15 mouse cellular contexts compared by ENCODE assay signal in the genomic region with DNA sequence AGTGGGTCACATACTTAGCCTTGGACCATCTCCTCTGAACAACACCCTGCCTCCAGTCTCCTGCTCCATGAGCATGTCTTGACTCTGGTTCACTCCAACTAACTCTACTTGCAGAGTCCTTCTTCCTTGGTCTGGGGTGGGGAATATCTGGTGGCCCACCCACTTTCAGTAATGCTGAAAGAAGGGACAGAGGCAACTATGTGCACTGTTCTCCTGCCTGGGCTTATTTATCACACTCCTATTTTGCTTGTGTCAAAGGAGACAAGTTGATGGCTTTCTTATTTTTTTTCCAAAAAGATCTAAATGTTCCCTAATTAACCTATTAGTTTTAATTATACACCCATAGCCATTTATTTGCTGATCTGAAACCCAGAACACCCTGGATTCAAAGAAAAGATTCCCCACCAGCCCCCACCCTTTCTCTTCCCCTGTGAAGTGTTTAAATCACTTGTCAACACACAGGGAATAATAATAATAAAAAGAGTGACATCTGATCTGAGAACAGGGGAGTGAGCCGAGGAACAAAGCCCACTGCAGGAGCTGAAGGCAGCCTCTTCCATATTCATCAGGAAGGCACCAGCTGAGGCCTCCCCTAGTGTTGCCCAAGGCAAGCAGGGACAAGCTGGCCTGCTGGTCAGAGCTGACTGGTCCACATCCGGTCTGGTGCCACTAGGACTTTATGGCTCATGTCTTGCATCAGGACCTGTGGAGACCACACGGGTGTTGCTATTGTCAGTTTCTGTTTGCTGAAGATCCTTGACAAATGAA.
DNase-seq lines count a peak whose midpoint lies in the region; ATAC-seq and TF ChIP-seq lines count a peak whose summit lies in the region.
"Had no signal": no experiment of that assay in that cellular context is flagged by ENCODE, and none has a peak within 500 bp of the region (broad histone marks: within the 10 kb centered on the region; RNA-seq: fewer than 3 reads in every experiment).

No protein-coding gene starts in this region.

- no peak for ATAC-seq in lung, embryonic 14.5 days (ENCODE audit: insufficient read depth)
- ATAC-seq in forebrain, postnatal 0 days = peak; percentile 66; the same call in 1 of the 2 replicates
- peak; percentile 84 for ATAC-seq in neural tube, embryonic 13.5 days (ENCODE audit: low read depth)
- no peak for ATAC-seq in erythroid progenitor cell, adult 5-6 weeks (replicated peaks; ENCODE audit: low FRiP score, poor library complexity, severe bottlenecking)
- ATAC-seq in cerebellum, adult (ENCODE audit: insufficient number of reproducible peaks, low FRiP score, low TSS enrichment) = no peak

- 29% methylated on average over 3 of the region's 3 CpGs for WGBS in lung, embryonic 14.5 days
- 19% methylated on average over 3 of the region's 3 CpGs for WGBS in forebrain, postnatal 0 days
- 2% methylated on average over 3 of the region's 3 CpGs for WGBS in neural tube, embryonic 13.5 days

- H3K27me3 ChIP-seq in lung, embryonic 14.5 days (ENCODE audit: insufficient read depth, low read length) = no peaks in the 10 kb centered on the region
- H3K27me3 ChIP-seq in forebrain, postnatal 0 days (ENCODE audit: insufficient read depth, low read length) = no peaks in the 10 kb centered on the region
- H3K27me3 ChIP-seq in neural tube, embryonic 13.5 days = peaks cover 27% of the 10 kb centered on the region
- H3K27me3 ChIP-seq: embryonic facial prominence, embryonic 15.5 days; hindbrain, embryonic 15.5 days; liver, embryonic 15.5 days had no signal

- TF ChIP-seq CTCF in lung, embryonic 14.5 days (IDR thresholded peaks at IDR 0.05; ENCODE audit: low read depth) = no peak
- no peak for TF ChIP-seq CTCF in forebrain, postnatal 0 days (IDR thresholded peaks at IDR 0.05; ENCODE audit: low read depth)

- H3K9ac ChIP-seq in lung, embryonic 14.5 days = no peak overlapping the region
- H3K9ac ChIP-seq in forebrain, postnatal 0 days = no peak overlapping the region
- H3K9ac ChIP-seq in neural tube, embryonic 13.5 days = no peak overlapping the region
- H3K9ac ChIP-seq: embryonic facial prominence, embryonic 15.5 days; hindbrain, embryonic 15.5 days; liver, embryonic 15.5 days had no signal

- H3K36me3 ChIP-seq in lung, embryonic 14.5 days (ENCODE audit: insufficient read depth) = no peaks in the 10 kb centered on the region
- H3K36me3 ChIP-seq in forebrain, postnatal 0 days (ENCODE audit: insufficient read depth) = no peaks in the 10 kb centered on the region
- no peaks in the 10 kb centered on the region for H3K36me3 ChIP-seq in neural tube, embryonic 13.5 days
- H3K36me3 ChIP-seq: embryonic facial prominence, embryonic 15.5 days; hindbrain, embryonic 15.5 days; liver, embryonic 15.5 days had no signal

- no peak overlapping the region for H3K4me2 ChIP-seq in lung, embryonic 14.5 days
- H3K4me2 ChIP-seq in forebrain, postnatal 0 days (ENCODE audit: low read depth) = no peak overlapping the region
- no peak overlapping the region for H3K4me2 ChIP-seq in neural tube, embryonic 13.5 days
- H3K4me2 ChIP-seq: embryonic facial prominence, embryonic 15.5 days; heart, embryonic 11.5 days; hindbrain, embryonic 15.5 days; liver, embryonic 15.5 days had no signal

- peak; percentile 60 for DNase-seq in embryo, embryonic 10 days (ENCODE audit: low spot score)
- DNase-seq in embryo, embryonic 9.5 days (ENCODE audit: extremely low spot score) = no peak
- DNase-seq in lung, embryonic 14.5 days = peak; percentile 7
- no peak for DNase-seq in lung, postnatal 14 days
- peak; percentile 10 for DNase-seq in forebrain, postnatal 0 days
- DNase-seq: adrenal gland, postnatal 36 days; cerebellum, adult 18-20 months; spleen, adult 18-20 months had no signal

- H3K4me3 ChIP-seq in lung, embryonic 14.5 days (ENCODE audit: low read depth, low read length) = no peak overlapping the region
- H3K4me3 ChIP-seq in forebrain, postnatal 0 days (ENCODE audit: low read depth, low read length) = no peak overlapping the region
- no peak overlapping the region for H3K4me3 ChIP-seq in neural tube, embryonic 13.5 days
- H3K4me3 ChIP-seq: embryonic facial prominence, embryonic 15.5 days; hindbrain, embryonic 15.5 days; liver, embryonic 15.5 days had no signal

- no peak overlapping the region for H3K27ac ChIP-seq in lung, embryonic 14.5 days (ENCODE audit: low read depth)
- no peak overlapping the region for H3K27ac ChIP-seq in forebrain, postnatal 0 days (ENCODE audit: low read depth, low read length)
- 0 out of 2 replicates have a peak overlapping the region, but pooled peaks have one; percentile 3 for H3K27ac ChIP-seq in neural tube, embryonic 13.5 days (replicated peaks)
- H3K27ac ChIP-seq: embryonic facial prominence, embryonic 15.5 days; hindbrain, embryonic 15.5 days; liver, embryonic 15.5 days had no signal

- no peaks in the 10 kb centered on the region for H3K9me3 ChIP-seq in lung, embryonic 14.5 days (ENCODE audit: low read depth, low read length)
- H3K9me3 ChIP-seq in forebrain, postnatal 0 days (ENCODE audit: low read length) = no peaks in the 10 kb centered on the region
- H3K9me3 ChIP-seq in neural tube, embryonic 13.5 days = no peaks in the 10 kb centered on the region
- H3K9me3 ChIP-seq: embryonic facial prominence, embryonic 15.5 days; hindbrain, embryonic 15.5 days; liver, embryonic 15.5 days had no signal

- H3K4me1 ChIP-seq in lung, embryonic 14.5 days (ENCODE audit: insufficient read depth) = no peaks in the 10 kb centered on the region
- H3K4me1 ChIP-seq in forebrain, postnatal 0 days (ENCODE audit: insufficient read depth) = no peaks in the 10 kb centered on the region
- H3K4me1 ChIP-seq in neural tube, embryonic 13.5 days (replicated peaks) = peaks cover 13% of the 10 kb centered on the region
- H3K4me1 ChIP-seq: embryonic facial prominence, embryonic 15.5 days; hindbrain, embryonic 15.5 days; liver, embryonic 15.5 days had no signal

Comparison
In these comparisons a context has a peak if more than half of its experiments do, and no peak if none do; other contexts are left out.
1. DNase-seq: peak in embryo, embryonic 10 days (single experiment), lung, embryonic 14.5 days (single experiment) and forebrain, postnatal 0 days (single experiment); none in embryo, embryonic 9.5 days (single experiment) and lung, postnatal 14 days (single experiment).
2. ATAC-seq: peak in forebrain, postnatal 0 days (single experiment) and neural tube, embryonic 13.5 days (single experiment); none in lung, embryonic 14.5 days (single experiment), erythroid progenitor cell, adult 5-6 weeks (single experiment) and cerebellum, adult (single experiment).